Mouse (Mus musculus) layer of hippocampus, postnatal 10 days (tissue): ENCODE measurements around the gene Wwp2. TPM values are rescaled to one million over a fixed set of nuclear protein-coding genes. Genes with fewer than 3 reads are reported as not detected.
"Not testable (repeated sequence)": the region's sequence is repeated elsewhere in the genome, so short reads cannot be mapped to it uniquely, and the experiment has no call there.

Experiments used
- DNase-seq, 2 experiments: peaks; one replicate each; pipeline ENCODE4 v3.0.0; 2021; ENCODE audit warnings: low spot score in 2 of 2
- total RNA-seq, 2 experiments: library from RNA; stranded (reverse); gene quantifications; 2 replicates each; pipeline ENCODE4 v1.2.3; 2021

Gene Wwp2
- total RNA-seq, 2 experiments from 2014 or later = 36.1 to 36.7 TPM

DNA sequence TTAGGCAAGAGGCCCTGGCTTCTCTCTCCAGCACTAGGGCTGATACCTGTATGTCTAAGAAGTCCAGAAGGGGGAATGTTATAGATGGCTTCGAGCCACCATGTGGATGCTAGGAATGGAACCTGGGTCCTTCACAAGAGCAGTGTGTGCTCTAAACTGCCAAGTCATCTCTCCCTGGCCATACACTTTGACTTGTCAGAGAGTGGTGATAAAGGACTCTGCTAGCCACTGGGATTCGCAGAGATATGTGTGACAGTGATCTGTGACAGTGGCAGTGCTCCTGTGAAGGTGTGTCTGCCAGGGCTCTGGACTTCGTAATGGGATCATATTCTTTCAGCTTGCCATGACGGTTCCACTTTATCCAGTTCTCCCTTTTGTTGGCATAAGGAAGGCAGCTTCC, 37.2 kb downstream of the Wwp2 start:
- DNase-seq = no peak

DNA sequence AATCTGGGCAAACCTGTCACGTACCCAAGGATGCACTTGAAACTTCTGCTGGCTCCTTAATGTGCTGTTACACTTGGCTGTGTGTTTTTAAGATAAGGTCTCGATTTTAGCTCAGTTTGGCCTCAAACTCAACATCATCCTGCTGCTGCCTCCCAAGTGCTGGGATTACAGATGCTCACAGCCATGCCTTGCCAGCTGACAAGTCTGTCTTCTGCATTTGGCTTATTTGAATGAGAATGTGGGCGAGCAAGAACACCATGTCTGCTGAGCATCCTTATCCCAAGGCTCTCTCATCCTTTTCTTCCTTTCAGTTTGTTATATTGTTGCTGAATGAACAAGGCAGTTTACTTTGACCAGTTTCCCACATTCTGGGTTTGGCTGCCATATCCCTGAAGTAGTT, 39.4 kb downstream of the Wwp2 start:
- DNase-seq = no peak

GRCm38 (mm10) chr8:107476786-107477185, 40.6 kb downstream of the Wwp2 start:
- not testable (repeated sequence) for DNase-seq

DNA sequence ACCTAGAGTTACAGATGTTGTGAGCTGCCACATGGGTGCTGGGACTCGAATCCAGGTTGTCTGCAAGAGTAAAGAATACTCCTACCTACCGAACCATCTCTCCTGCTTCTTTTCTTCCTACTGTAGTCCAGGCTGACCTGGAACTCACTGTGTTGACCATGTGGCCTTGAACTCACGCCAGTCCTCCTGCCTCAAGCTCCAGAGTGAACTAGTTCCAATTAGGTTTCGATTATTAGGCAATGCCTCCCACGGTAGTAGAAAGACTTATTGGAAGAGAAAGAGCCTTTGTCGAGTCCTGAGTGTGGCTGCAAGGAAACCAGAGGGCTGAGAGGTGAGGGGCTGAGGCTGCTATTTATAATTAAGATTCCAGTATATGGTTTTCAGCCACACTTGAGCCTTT, 42.6 kb downstream of the Wwp2 start:
- DNase-seq = no peak

- DNase-seq = no peak
Measured at GRCm38 (mm10) chr8:107480436-107480835, 44.3 kb downstream of the Wwp2 start.

DNA sequence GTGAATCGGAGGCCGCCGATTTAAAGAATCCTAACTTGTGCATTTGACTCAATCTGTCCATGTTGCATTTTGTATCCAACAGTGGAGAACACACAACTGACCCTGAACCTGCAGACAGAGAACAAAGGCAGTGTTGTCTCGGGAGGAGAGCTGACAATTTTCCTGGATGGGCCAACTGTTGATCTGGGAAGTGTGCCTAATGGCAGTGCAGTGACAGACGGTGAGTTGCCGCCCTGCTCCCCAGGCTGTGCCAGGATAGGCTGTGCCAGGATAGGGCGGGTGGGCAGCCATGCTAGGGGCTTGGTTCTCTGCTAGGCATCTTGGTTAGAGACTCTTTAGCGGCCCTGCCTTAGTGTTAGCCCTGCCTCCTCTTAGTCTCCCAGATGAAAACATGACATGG, 47.1 kb downstream of the Wwp2 start:
- DNase-seq = peak; percentile 67 to 74

DNA sequence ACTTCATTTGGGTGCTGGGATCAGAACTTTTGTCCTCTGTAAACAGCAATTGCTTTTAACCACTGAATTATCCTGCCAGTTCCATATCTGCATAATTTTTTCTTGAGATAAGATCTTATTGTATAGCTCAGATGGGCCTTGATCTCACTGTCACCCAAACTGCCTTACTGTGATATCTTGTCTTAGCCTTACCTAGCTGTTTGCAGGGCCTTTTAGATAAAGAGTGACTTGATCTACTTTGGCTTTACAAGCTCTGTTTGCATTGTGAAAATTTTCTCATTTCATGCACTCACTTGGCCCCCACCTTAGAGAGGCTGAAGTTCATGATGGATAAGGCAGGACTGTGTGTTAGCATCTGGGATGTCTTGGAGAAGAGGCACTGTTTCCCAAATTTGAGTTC, 48.8 kb downstream of the Wwp2 start:
- DNase-seq = no peak

DNA sequence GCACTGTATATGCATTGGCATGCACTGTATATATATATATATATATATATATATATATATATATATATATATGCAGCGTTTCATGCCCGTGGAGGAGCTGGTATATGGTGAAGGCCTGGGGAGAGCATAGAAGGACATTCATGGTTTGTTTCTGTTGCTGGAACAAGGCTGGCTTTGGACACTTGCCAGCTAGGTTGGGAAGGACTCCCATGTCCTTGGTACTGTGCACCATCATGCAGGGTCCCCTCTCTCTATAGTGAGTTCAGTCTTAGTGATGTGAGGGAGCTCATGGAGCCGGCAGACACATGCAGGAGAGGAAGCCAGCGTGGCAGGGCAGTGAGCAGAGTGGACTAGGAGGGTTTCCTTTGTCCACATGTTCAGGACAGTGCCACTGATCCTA, 52.4 kb downstream of the Wwp2 start:
- no peak for DNase-seq

DNA sequence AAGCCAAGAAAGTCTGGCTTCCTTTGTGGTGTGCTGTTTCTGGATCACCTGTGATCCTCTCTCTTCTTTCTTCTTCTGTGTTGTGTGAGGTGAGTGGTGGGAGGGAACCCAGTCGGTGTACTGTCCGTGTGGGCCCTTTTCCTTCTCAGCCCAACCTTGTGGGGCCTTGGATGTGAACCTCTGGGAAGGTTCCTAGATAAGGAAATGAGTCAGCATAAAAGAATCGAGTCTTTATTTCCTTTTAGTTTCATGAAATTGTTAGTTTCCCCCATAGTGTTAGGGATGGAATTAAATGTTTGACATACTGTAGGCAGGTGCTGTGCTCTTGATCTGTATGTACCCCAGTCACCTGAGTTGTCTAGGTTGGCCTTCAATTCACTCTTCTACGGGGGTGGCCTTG, 52.9 kb downstream of the Wwp2 start:
- no peak for DNase-seq

- DNase-seq = no peak
Measured at GRCm38 (mm10) chr8:107489921-107490320, 53.8 kb downstream of the Wwp2 start.

- no peak for DNase-seq
Measured at GRCm38 (mm10) chr8:107490649-107491048, 54.5 kb downstream of the Wwp2 start.

DNA sequence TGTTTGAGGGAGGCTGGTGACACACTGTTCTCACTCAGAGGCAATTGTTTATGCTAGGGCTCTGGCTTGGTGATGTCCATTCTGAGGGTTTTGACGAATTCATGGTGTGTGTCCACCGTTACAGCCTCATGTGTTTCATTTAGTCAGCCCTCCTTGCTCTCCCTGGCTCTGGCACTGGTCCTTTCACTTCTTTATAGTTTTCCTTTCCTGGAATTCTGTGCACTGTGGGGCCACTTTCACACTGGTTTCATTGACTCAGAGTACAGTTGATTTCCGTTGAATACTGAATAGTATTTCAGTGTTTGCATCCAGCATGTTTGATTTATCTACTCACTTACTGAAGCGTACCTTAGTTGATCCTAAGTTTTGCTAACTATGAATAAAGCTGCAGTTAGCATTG, 55.0 kb downstream of the Wwp2 start:
- DNase-seq = no peak

GRCm38 (mm10) chr8:107491831-107492230, 55.7 kb downstream of the Wwp2 start:
- DNase-seq = no peak

- no peak for DNase-seq
Measured at GRCm38 (mm10) chr8:107492802-107493201, 56.6 kb downstream of the Wwp2 start.

DNA sequence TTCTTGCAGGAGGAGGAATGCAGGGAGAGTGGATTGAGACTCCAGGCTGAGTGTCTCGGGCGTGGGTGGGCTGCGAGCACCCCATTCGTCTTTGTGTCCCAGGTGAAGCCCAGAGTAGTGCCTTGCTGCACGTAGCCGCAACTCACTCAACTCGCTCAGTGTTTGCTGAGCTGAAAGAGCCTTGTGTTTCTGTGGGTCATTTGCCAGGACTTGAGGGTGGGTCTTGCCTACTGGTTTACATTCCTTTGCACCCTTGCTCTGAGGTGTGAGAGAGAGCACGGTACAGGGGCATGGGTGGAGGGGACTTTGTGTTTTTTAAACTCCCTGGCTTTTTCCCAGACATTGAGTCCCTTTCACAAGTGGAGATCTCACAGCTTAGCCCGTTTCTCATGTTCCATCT, 59.3 kb downstream of the Wwp2 start:
- DNase-seq = no peak

- DNase-seq = no peak
Measured at GRCm38 (mm10) chr8:107497708-107498107, 61.5 kb downstream of the Wwp2 start.

DNA sequence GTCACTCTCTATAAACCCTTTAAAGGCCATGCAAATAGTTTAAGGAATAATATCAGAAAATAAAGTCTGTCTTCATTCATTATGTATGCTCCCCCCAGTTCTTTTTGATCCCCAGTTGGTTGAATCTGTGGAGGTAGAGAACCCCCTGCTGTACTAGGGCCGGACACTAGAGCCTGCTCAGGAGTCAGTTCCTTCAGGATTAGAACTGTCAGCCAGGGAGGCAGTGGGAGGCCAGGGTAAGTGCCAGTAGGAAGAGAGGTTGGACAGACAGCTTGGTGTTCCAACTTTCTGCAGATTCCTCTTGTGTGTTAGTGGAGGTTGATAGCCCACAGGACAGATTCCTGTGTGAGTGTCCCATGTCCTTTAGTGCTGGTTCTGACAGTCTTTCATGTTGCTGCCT, 62.2 kb downstream of the Wwp2 start:
- no peak for DNase-seq

DNA sequence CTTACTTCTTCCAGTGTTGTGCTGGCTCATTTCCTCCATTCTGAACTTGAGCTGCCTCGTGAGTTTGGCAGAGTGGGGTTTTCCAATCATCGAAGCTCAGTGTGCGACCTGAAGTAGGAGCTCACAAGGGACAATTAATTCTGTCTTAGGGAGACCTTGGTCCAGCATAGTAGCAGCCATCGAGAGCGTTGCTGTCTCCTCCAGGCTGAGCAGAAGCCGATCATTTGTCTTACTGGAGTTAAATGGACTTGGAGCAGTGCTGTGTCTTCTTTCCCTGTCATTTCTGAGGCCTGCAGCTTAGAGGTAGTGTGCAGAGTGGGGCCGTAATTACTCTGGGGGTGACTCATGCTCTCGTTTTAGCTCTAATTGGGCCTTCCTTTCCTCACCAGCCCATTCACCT, 62.6 kb downstream of the Wwp2 start:
- DNase-seq = no peak

- DNase-seq = no peak
Measured at GRCm38 (mm10) chr8:107499519-107499918, 63.4 kb downstream of the Wwp2 start.

DNA sequence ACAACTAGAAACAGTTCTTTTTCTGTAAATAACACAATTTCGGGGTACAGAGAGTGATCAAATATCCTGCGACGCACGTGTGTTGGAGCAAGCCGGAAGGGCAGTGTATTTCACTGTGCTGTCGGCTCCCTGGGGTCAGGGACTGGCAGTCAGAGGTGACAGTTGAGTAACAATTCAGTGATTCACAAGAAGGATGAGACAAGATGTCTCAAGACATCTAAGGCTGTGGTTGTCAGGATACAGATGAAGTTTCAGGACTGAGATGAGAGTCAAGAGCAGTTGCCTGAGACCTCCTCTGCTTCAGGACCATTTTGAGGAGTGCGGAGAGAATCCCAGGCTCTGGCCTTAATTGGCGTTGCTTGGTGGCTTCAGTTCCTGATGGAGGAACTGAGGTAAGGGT, 66.2 kb downstream of the Wwp2 start:
- DNase-seq = no peak

- DNase-seq = no peak
Measured at GRCm38 (mm10) chr8:107502922-107503321, 66.8 kb downstream of the Wwp2 start.

GRCm38 (mm10) chr8:107503354-107503753, 67.2 kb downstream of the Wwp2 start:
- no peak for DNase-seq

- DNase-seq = no peak
Measured at GRCm38 (mm10) chr8:107504239-107504985, 68.2 kb downstream of the Wwp2 start.

GRCm38 (mm10) chr8:107505271-107505670, 69.1 kb downstream of the Wwp2 start:
- no peak for DNase-seq
